Mouse (Mus musculus) spleen, embryonic (tissue): ENCODE measurements around the gene Magea2.
"Not testable (repeated sequence)": the region's sequence is repeated elsewhere in the genome, so short reads cannot be mapped to it uniquely, and the experiment has no call there.

Source experiments
- CTCF ChIA-PET: fragments of 350-600 bp; sonication (Branson Sonifier 250); formaldehyde crosslinking; loops from one replicate; lab custom pipeline; 2022; lab: Charles Lee

The Magea2 gene

GRCm38 (mm10) chrX:155093566-155093965, at the start of gene Magea2:
Magea2 (minus strand) TSS chrX:155093666.
- CTCF ChIA-PET = not testable (repeated sequence)

- CTCF ChIA-PET = not testable (repeated sequence)
These were observed 34.8 kb upstream of the Magea2 start, which contains the start of gene Cldn34b2 for GRCm38 (mm10) chrX:155128312-155128711. Cldn34b2 (minus strand) TSS chrX:155128412.

GRCm38 (mm10) chrX:155098024-155098423, 4.6 kb upstream of the Magea2 start:
- CTCF ChIA-PET = no interaction called here

GRCm38 (mm10) chrX:155089693-155090092, 3.8 kb downstream of the Magea2 start, which contains the start of gene Magea1:
Magea1 (minus strand) TSS chrX:155089793.
- CTCF ChIA-PET = not testable (repeated sequence)

- CTCF ChIA-PET = not testable (repeated sequence)
These were observed 30.4 kb downstream of the Magea2 start, which contains the start of gene Magea5 for GRCm38 (mm10) chrX:155063045-155063444. Magea5 (minus strand) TSS chrX:155063145.

- CTCF ChIA-PET = not testable (repeated sequence)
These were observed 97.7 kb downstream of the Magea2 start, which contains the start of gene Magea8 for GRCm38 (mm10) chrX:154995750-154996149. Magea8 (minus strand) TSS chrX:154995850.
